ENCODE assay signal across 10 mouse cellular contexts in genomic region chr2:96319201-96319600, GRCm38 (mm10). TPM values are rescaled to one million over a fixed set of nuclear protein-coding genes. Genes with fewer than 3 reads are reported as not detected.
DNase-seq lines count a peak whose midpoint lies in the region; ATAC-seq lines count a peak whose summit lies in the region.
"Had no signal": no experiment of that assay in that cellular context is flagged by ENCODE, and none has a peak within 500 bp of the region (broad histone marks: within the 10 kb centered on the region; RNA-seq: fewer than 3 reads in every experiment).

No protein-coding gene starts in this region.

- no peaks in the 10 kb centered on the region for H3K9me3 ChIP-seq in heart, embryonic 14.5 days (ENCODE audit: control insufficient read depth, low read length)
- H3K9me3 ChIP-seq in forebrain, embryonic 10.5 days, result no peaks in the 10 kb centered on the region

- ATAC-seq in heart, embryonic 14.5 days (ENCODE audit: insufficient number of reproducible peaks, insufficient read depth, low FRiP score, low read depth), result no peak
- no peak for ATAC-seq in CD4-positive, CD25-positive, alpha-beta regulatory T cell, adult 4 months
- no peak for ATAC-seq in granulocyte monocyte progenitor cell, adult 5-6 weeks (replicated peaks; ENCODE audit: poor library complexity, severe bottlenecking)

- H3K27ac ChIP-seq in heart, embryonic 14.5 days (replicated peaks in 1 of 2; ENCODE audit: control insufficient read depth in 1 of 2, insufficient read depth in 1 of 2, low read depth in 2 of 2, low read length in 2 of 2), result peak overlapping the region in 1 of 2 experiments; percentile 8; a peak in 1 of 4 replicates
- no peak overlapping the region for H3K27ac ChIP-seq in forebrain, embryonic 10.5 days
- H3K27ac ChIP-seq: kidney, postnatal 0 days had no signal

- 8% methylated on average over 8 of the region's 8 CpGs for WGBS in heart, embryonic 14.5 days
- 8% methylated on average over 8 of the region's 8 CpGs for WGBS in forebrain, embryonic 10.5 days

- peak overlapping the region; percentile 36; the same call in 1 of the 2 replicates for H3K9ac ChIP-seq in heart, embryonic 14.5 days (ENCODE audit: low read length)

- H3K27me3 ChIP-seq in heart, embryonic 14.5 days (ENCODE audit: control insufficient read depth, insufficient read depth, low read length), result no peaks in the 10 kb centered on the region
- H3K27me3 ChIP-seq in forebrain, embryonic 10.5 days (ENCODE audit: poor library complexity, severe bottlenecking), result 0 out of 2 replicates have a peak, but pooled peaks cover 11% of the 10 kb centered on the region
- H3K27me3 ChIP-seq: CH12.LX had no signal

- peak overlapping the region; percentile 67 for H3K4me2 ChIP-seq in heart, embryonic 14.5 days (ENCODE audit: low read length)

- DNase-seq in heart, adult 18-20 months, result no peak
- DNase-seq in forebrain, embryonic 10.5 days (ENCODE audit: extremely low spot score, low spot score), result no peak
- DNase-seq in left cerebral cortex, adult 18-20 months (ENCODE audit: low spot score in 2 of 2), result peak; percentile 52 to 59
- DNase-seq in right cerebral cortex, postnatal 10 days (ENCODE audit: low spot score in 2 of 2), result peak; percentile 56 to 60
- no peak for DNase-seq in kidney, adult 11 months

- no peaks in the 10 kb centered on the region for H3K36me3 ChIP-seq in heart, embryonic 14.5 days (ENCODE audit: control insufficient read depth, insufficient read depth, low read length)
- H3K36me3 ChIP-seq in forebrain, embryonic 10.5 days (replicated peaks), result no peaks in the 10 kb centered on the region

- peaks cover 4 to 13% of the 10 kb centered on the region in 2 experiments; a peak in 2 of 4 replicates for H3K4me1 ChIP-seq in heart, embryonic 14.5 days (ENCODE audit: control insufficient read depth in 2 of 2, insufficient read depth in 2 of 2, low read length in 2 of 2)
- peaks cover 29% of the 10 kb centered on the region for H3K4me1 ChIP-seq in forebrain, embryonic 10.5 days

- peak overlapping the region; percentile 28 to 33 for H3K4me3 ChIP-seq in heart, embryonic 14.5 days (ENCODE audit: control insufficient read depth in 1 of 2, insufficient read depth in 1 of 2, low read depth in 1 of 2, low read length in 2 of 2)
- H3K4me3 ChIP-seq in forebrain, embryonic 10.5 days, result peak overlapping the region; percentile 26; the same call in 1 of the 2 replicates

RNA-seq across cellular contexts. Expression of gene Lrrc4c, which starts 1.2 kb away (rescaled TPM):
- polyA plus RNA-seq in heart, embryonic 14.5 days (2014; fragmentation: Nextera tagmentation; extraction: Ambion mirVana), result 1.2 and 1.8 TPM in 2 replicates
- total RNA-seq in heart, adult 18-20 months (2021), result under 1 TPM; 0.12 to 0.28 TPM
- 4.6 and 5.0 TPM in 2 replicates for polyA plus RNA-seq in forebrain, embryonic 10.5 days (2016; fragmentation: Nextera tagmentation; extraction: Ambion mirVana)
- total RNA-seq in left cerebral cortex, adult 18-20 months (2021), result 100 to 1,000 TPM; 109 to 124 TPM
- not detected for polyA plus RNA-seq in CD4-positive, CD25-positive, alpha-beta regulatory T cell, adult 4 months (2017; shearing (Covaris generic))
- not detected in 2 replicates for total RNA-seq in granulocyte monocyte progenitor cell, adult 5-6 weeks (2014; fragmentation: Nextera tagmentation)
- not detected in 2 replicates for total RNA-seq in granulocyte monocyte progenitor cell, adult 5-6 weeks (2017)
- total RNA-seq: CH12.LX had no signal

Comparison
In these comparisons a context has a peak if more than half of its experiments do, and no peak if none do; other contexts are left out.
1. DNase-seq: peak in left cerebral cortex, adult 18-20 months (2 of 2) and right cerebral cortex, postnatal 10 days (2 of 2); none in heart, adult 18-20 months (0 of 2), forebrain, embryonic 10.5 days (single experiment) and kidney, adult 11 months (single experiment).
2. RNA of gene Lrrc4c, which starts 1.2 kb away (total RNA-seq): 109 to 124 TPM in left cerebral cortex, adult 18-20 months; 0.12 to 0.28 TPM in heart, adult 18-20 months and not detected in granulocyte monocyte progenitor cell, adult 5-6 weeks; every median in the first group is over 10 times any median in the second.